Comparison of ENCODE assay signal across 22 mouse cellular contexts in genomic region chr1:151887126-151887525, GRCm38 (mm10).
DNase-seq lines count a peak whose midpoint lies in the region; ATAC-seq lines count a peak whose summit lies in the region.
"Had no signal": no experiment of that assay in that cellular context is flagged by ENCODE, and none has a peak within 500 bp of the region (broad histone marks: within the 10 kb centered on the region; RNA-seq: fewer than 3 reads in every experiment).

No protein-coding gene starts in this region.

- H3K4me1 ChIP-seq in lung, embryonic 16.5 days (replicated peaks; ENCODE audit: control insufficient read depth, insufficient read depth, low read length): peaks cover 28% of the 10 kb centered on the region
- peaks cover 41% of the 10 kb centered on the region for H3K4me1 ChIP-seq in embryonic facial prominence, embryonic 15.5 days
- H3K4me1 ChIP-seq: liver, embryonic 15.5 days had no signal

- H3K9me3 ChIP-seq in lung, embryonic 16.5 days (ENCODE audit: control insufficient read depth, low read length): no peaks in the 10 kb centered on the region
- no peaks in the 10 kb centered on the region for H3K9me3 ChIP-seq in embryonic facial prominence, embryonic 15.5 days (replicated peaks)
- H3K9me3 ChIP-seq: forebrain, embryonic 13.5 days; liver, embryonic 15.5 days; megakaryocyte, embryonic 14.5 days; midbrain, embryonic 13.5 days had no signal

- peak; percentile 72 for DNase-seq in heart, adult 11 months
- DNase-seq in heart, adult 8-10 months (ENCODE audit: low spot score): no peak
- no peak for DNase-seq in lung, adult 18-20 months
- DNase-seq in adrenal gland, postnatal 14 days: peak; percentile 77
- no peak for DNase-seq in cerebellum, postnatal 10 days
- no peak for DNase-seq in heart, postnatal 14 days
- DNase-seq: cerebellum, adult 9-10 months; gastrocnemius, postnatal 10 days; kidney, adult 18-20 months; layer of hippocampus, adult 9-11 months; liver; lung, postnatal 36 days; spleen, adult 18-20 months; thymus, postnatal 25 days had no signal

- H3K9ac ChIP-seq in lung, embryonic 16.5 days (ENCODE audit: low read length): no peak overlapping the region
- no peak overlapping the region for H3K9ac ChIP-seq in embryonic facial prominence, embryonic 15.5 days
- H3K9ac ChIP-seq: forebrain, embryonic 13.5 days; liver, embryonic 15.5 days; midbrain, embryonic 13.5 days had no signal

- intact Hi-C loops in heart, postnatal 14 days (cut with DNase I): no loop called here

- H3K27ac ChIP-seq in lung, embryonic 16.5 days (ENCODE audit: low read length): peak overlapping the region; percentile 56
- peak overlapping the region; percentile 52; the same call in 1 of the 2 replicates for H3K27ac ChIP-seq in embryonic facial prominence, embryonic 15.5 days (replicated peaks)
- H3K27ac ChIP-seq: forebrain, embryonic 13.5 days; kidney, postnatal 0 days; liver, embryonic 15.5 days; midbrain, embryonic 13.5 days had no signal

- no peak for ATAC-seq in lung, embryonic 16.5 days (ENCODE audit: low read depth)
- ATAC-seq in embryonic facial prominence, embryonic 15.5 days (ENCODE audit: insufficient number of reproducible peaks, low FRiP score, low TSS enrichment, low read depth): no peak
- ATAC-seq: forebrain, embryonic 13.5 days; hindbrain, embryonic 16.5 days; midbrain, embryonic 13.5 days had no signal

- no peak overlapping the region for H3K4me3 ChIP-seq in lung, embryonic 16.5 days (ENCODE audit: low read length)
- H3K4me3 ChIP-seq in embryonic facial prominence, embryonic 15.5 days (replicated peaks): no peak overlapping the region
- H3K4me3 ChIP-seq: forebrain, embryonic 13.5 days; liver, embryonic 15.5 days; megakaryocyte, embryonic 14.5 days; midbrain, embryonic 13.5 days had no signal

- H3K4me2 ChIP-seq in lung, embryonic 16.5 days (ENCODE audit: low read depth, low read length): no peak overlapping the region
- no peak overlapping the region for H3K4me2 ChIP-seq in embryonic facial prominence, embryonic 15.5 days (replicated peaks)
- H3K4me2 ChIP-seq: forebrain, embryonic 13.5 days; liver, embryonic 15.5 days; midbrain, embryonic 13.5 days had no signal

- H3K27me3 ChIP-seq in lung, embryonic 16.5 days (ENCODE audit: control insufficient read depth, insufficient read depth, low read depth, low read length): no peaks in the 10 kb centered on the region
- no peaks in the 10 kb centered on the region for H3K27me3 ChIP-seq in embryonic facial prominence, embryonic 15.5 days
- H3K27me3 ChIP-seq: forebrain, embryonic 13.5 days; liver, embryonic 15.5 days; midbrain, embryonic 13.5 days had no signal

- H3K36me3 ChIP-seq in lung, embryonic 16.5 days (ENCODE audit: control insufficient read depth, insufficient read depth, low read length): no peaks in the 10 kb centered on the region
- no peaks in the 10 kb centered on the region for H3K36me3 ChIP-seq in embryonic facial prominence, embryonic 15.5 days
- H3K36me3 ChIP-seq: liver, embryonic 15.5 days had no signal

- 57% methylated on average over 10 of the region's 10 CpGs for WGBS in lung, embryonic 16.5 days
- WGBS in embryonic facial prominence, embryonic 15.5 days: 70% methylated on average over 10 of the region's 10 CpGs

Comparison
In these comparisons a context has a peak if more than half of its experiments do, and no peak if none do; other contexts are left out.
1. DNase-seq: peak in heart, adult 11 months (single experiment) and adrenal gland, postnatal 14 days (single experiment); none in heart, adult 8-10 months (single experiment), lung, adult 18-20 months (0 of 2), cerebellum, postnatal 10 days (0 of 2) and heart, postnatal 14 days (0 of 2).